Mouse (Mus musculus) adrenal gland (tissue): ENCODE data around the gene Stim2.

ENCODE experiments used
- intact Hi-C: fragments of 180-260 bp; cut with DNase I; formaldehyde crosslinking; loops from one replicate; pipeline ENCODE4 v1.15.1; 2025

Gene Stim2

DNA sequence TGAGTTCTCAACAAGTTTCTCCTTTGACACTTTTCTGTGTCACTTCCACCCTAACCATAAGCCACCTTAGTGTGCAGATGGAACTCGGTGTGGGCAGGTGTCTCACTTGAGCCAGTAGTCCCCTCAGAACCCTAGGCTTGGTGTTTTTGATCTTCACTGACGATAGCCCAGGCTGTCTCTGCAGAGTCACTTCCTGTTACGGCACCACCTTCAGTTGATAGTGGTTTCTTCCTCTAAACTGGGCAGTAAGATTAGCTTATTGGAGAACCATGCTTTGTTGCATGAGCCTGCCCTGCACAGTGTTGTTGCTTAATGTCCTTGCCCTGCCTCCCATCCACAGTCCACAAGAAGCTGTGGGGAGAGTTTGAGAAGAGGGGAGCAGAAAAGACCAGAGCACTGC, 47.2 kb downstream of the Stim2 start:
- intact Hi-C loops = no loop called here

DNA sequence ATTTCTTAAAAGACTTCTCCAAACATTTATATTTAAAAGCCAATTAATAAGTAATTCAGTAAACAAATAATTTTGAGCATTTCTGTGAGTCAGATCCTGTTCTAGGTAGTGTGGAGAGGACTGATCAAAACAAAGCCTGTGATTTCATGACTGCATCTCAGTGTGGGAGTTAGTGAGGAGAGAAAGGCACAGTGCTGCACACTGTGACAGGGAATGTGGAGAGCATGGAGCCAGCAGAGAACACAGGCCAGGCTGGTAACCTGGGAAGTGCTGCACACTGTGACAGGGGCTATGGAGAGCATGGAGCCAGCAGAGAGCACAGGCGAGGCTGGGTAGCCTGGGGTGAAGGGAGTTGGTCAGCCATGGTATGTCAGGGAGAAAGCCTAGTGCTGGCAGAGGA, 48.1 kb downstream of the Stim2 start:
- intact Hi-C loops = no loop called here

DNA sequence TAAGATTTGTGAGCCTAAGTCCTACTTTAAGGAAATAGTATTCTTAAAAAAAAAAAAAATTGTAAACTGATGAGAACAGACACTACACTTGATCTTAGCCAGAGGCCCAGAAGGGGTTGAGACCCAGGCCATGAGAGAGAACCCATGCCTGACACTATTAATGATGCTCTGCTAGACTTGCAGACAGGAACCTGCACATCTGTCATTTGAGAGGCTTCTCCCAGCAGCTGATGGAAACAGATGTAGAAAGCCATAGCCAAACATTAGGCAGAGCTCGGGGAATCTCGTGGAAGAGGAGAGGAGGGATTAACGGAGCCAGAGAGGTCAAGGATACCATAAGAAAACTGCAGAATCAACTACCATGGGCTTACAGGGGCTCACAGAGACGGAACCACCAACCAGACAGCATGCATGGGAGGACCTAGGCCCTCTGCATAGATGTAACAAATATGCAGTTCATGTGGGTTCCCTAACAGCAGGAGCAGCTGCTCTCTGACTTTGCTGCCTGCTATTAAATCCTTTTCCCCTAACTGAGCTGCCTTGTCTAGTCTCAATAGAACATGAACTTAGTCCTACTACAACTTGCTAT, 50.9 kb downstream of the Stim2 start:
- intact Hi-C loops = no loop called here

DNA sequence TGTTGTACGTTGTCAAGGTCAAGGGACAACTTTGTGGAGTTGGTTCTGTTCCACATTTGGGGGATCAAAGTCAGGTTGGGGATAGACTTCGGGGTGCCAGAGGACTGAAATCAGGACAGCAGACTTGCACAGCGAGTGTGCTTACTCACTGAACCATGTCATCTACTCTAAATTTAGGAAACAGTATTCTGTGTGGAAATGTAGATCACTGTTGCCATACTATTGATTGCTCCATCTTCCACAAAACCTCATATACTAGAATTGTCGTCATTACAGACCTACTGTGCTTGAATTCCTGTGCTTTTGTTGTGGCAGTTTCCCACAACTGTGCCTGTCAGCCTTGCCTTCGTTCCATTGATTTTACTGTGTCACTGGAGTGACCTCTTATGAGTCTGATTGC, 51.6 kb downstream of the Stim2 start:
- intact Hi-C loops = no loop called here

DNA sequence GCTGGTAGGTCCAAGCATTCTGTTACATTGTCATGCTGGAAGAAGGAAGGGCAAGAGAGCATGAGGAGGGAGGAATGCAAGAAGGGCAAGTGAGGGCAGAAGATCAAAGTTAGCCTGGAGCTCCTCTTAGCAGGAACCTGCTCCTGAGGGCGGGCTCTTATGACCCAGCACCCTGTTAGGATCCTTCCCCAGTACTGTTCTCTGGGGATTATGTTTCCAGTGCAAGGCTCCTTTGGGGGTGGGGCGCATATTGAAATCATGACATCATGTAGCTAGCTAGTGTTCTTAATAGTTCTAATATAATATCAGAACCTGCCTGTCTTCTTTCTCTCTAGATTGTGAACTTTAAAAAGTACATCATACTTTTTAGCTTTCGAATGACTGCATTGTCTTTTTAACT, 52.8 kb downstream of the Stim2 start:
- intact Hi-C loops = no loop called here

DNA sequence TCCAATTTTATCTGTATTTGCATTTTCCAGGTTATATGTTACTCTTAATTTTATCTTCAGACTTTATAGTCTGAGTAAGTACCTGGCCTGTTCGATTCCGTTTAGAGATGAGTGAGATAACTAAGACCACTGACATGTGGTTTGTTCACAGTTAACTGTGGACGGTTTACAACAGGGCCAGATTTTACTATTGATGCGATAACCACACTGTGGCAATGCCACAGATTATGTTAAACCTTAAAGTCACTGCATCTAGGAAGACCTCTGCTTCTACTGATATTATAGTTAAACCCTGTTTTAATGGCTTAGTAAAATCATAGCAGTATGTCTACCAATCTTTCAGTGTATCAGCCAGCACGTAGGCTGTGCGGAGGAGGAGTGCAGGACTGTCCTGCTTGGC, 53.9 kb downstream of the Stim2 start:
- intact Hi-C loops = no loop called here

DNA sequence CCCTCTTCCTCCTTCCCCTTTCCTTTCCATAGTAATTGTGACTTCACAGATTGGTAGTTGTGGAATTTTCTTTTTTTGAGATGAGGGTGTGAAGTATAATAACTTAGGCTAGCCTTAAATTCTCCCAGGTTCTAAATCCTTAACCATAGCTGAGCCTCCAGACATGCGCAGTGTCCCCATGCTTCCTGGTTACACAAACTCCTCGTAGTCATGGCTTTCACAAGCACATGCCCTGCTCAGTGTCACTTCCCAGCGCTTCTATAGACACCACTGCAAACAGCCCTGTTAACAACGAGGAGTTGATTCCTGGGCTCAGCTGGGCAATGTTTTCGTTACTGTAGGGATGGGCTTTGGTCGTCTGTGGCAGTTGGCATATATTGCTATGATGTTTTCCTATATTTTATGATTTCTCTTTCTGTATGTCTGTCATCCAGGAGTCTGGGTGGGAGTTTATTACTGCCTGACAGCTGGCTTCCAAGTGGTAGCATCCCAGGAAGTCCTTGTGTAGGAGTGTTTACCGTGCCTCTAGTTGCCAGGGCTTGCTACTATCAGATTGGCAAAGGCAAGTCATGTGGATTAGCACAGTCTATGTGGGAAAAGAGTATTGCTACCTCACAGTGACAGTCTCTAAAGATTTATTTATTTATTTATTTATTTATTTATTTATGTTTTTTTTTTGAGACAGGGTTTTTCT, 55.5 kb downstream of the Stim2 start:
- intact Hi-C loops = no loop called here

DNA sequence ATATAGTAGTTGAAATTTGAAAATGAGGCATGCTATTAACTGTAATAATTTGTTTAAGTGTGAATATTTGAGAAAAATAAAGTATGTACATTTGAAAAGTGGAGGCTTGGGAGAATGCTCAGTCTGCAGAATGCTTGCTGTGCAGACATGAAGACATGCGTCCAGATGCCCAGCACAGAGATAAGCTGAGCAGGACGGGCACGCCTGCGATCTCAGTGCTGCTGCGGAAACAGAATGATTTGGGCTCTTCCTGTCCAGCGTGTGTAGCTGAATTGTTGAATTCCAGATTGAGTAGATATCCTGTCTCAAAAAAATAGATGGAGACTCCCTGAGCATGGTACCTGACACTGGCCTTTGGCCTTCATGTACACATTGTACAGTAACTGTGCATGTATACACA, 58.0 kb downstream of the Stim2 start:
- intact Hi-C loops = no loop called here

DNA sequence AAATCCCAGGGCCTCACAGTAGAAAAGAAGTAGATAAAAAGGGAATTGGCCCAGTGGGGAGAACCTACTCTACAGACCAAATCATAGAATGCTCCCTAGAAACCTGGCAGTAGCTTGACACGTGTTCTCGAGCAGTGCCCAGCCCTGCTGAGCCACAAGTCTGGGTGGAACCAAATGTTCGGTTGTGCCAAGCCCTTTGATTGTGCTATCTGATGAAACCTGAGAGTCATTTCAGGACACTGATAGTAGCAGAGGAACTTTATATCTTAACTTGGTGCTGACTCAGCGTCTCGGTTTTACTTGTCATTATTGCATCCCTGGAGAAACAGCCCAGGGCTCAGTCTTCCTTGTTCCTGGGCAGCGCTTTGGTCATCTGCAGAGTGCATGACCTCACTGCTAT, 61.7 kb downstream of the Stim2 start:
- intact Hi-C loops = no loop called here

DNA sequence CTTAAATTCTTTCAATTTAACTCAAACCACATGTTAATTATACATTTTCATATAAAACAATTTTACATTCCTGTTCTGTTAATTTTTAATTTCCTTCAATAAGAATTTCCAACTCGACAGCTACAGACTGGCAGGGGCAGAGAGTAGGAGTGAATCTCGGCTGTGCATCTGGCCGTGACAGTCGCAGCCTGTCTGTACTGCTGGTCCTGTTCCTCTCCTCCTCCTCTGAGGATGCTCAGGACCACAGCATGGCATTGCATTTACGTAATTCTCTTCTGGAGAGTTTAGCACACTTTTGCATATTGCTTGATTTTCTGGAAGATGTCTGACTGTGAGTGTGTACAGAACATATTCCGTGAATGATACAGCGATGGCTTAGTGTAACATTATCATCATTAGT, 63.8 kb downstream of the Stim2 start:
- intact Hi-C loops = no loop called here

DNA sequence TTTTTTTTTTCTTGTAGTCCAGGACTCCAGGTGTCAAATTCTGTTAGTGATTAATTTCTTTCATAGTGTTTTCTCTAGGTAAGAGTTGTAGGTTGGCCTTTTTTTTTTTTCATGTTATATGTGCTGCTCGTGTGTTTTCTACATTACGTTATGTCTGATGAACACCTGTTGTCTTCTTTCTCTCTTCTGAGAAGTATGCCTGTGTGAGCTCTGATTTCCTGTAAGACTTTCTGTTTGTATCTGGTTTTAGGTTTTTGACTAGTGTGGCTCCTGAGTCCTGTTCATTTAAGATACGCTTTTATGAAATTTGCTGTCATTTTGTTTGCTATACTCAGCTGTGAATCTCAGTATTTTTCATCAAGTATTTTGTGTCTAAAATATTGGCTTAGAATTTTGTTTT, 69.3 kb downstream of the Stim2 start:
- intact Hi-C loops = no loop called here

DNA sequence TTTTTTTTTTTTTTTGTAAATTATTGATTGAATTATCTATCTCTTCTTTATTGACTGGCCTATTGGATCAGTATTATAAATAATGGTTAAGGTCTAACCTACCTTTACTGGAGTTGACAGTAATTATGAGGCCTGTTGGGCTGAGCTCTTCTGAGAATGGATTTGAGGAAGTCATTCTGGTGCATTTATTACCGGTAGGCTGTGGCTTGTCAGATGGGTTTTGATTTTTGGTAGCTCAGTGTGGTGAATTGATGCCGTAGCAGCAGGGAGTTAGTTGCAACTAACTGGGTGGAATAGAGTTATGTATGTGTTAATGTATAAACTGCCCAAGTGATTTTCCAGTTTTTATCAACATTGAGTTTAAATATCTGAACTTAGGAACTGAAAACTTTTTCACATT, 72.2 kb downstream of the Stim2 start:
- intact Hi-C loops = no loop called here

DNA sequence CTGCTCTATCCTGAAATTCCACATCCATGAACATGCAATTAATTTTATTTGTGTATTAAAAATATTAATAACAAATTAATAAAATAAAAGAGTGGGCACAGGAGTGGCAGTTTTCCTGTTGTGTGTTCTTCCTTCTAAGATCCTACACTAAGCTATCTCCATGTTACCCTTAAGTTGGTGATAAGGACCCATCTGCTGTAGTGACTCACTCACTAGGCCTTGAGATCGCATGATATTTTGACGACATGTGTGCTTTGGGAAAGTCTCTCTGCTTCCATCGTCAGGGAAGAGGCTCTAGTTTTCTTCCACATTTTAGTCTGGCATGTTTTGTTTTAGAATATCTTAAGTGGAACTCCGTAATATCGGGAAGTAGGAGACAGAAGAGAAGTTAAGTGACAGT, 73.0 kb downstream of the Stim2 start:
- intact Hi-C loops = no loop called here

DNA sequence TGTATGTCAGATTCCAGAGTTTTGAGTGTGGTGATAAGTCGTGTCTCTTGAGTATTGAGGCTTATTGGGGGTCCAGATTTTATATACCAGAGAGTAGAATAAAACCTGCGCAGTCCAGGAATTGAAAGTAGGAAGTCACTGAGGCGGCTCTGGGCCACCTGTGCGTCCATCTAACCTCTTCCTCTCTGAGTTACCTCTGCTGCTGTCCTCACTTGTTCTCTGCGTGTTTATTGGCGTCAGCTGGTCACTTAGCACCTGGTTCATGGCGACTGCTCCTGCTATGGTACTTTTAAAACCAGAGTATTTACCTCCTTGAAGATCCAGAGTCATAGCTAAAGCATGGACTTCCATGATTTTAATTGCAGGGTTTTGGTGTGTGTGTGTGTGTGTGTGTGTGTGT, 73.4 kb downstream of the Stim2 start:
- intact Hi-C loops = no loop called here

DNA sequence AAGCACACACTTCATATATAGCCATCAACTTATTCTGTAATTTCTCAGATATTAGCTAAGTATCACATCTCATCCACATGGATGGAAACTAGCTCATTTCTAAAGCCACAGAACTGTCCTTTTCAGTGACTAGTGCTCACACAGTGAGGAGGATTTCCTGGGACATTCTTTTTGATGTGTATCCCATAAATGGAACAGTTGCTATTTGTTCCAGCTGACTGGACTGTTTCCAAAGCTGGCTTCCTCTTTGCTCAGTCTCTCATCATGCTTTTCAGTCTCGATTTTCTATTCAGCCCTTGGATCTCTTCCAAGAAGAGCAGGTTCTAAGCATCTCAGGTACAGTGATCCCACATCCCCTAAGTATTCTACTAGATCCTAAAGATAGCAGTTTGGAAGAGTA, 75.0 kb downstream of the Stim2 start:
- intact Hi-C loops = no loop called here

DNA sequence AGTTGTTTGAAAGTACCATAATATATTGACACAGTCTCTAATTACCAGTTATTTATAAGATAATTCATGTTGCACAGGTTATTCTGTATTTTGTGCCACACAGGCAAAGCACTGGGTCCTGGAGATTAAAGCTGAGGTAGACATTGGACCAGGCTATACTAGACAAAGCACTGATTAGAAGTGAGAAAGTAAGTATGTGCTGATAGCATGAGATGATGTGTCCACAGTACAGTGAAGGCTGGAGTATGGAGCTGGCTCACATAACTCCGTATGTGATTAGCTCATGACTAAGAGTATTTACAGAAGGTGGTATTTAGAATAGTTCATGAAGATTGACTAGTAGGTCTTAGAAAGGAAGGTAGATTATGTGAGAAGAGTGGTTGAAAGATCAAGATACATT, 81.7 kb downstream of the Stim2 start:
- intact Hi-C loops = no loop called here

DNA sequence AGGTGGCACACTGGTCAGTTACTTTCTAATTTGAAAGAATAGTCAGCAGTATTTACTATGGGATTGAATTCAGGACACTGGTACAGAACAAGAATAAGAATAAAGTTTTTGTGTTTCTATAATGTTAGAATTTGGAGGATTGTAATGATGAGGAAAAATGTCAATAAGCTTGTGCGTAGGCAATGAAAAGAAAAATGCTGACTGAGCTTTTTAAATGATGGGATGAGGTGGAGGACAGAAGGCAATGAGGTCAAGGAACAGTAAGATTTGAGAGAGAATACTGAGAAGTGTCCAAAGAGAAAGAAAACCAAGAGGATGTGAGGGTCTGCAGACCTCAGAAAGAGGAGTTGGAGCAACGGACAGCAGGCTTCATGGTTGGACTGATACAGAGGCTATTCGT, 89.6 kb downstream of the Stim2 start:
- intact Hi-C loops = loop anchor here (2.0 kb wide), 1 partner anchor 59 kb away; no protein-coding TSS in a partner anchor

DNA sequence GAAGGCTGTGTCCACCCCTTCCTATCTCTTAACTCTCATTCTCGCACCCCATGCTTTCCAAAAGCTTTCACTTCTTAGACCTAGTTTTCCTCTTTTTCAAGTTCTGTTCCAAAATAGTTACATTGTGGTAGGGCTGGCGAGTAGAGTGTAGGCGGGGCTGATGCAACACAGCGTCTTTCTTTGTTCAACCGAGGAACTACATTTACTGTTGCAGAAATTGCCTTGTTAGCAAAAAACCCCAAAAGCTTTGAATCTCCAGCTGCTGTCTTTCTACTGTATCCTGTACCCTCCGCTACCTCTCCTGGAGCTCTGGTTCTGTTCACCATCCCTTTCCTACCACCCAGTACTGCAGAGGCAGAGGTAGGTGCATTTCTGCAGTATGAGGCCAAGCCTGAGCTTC, 99.9 kb downstream of the Stim2 start:
- intact Hi-C loops = no loop called here

DNA sequence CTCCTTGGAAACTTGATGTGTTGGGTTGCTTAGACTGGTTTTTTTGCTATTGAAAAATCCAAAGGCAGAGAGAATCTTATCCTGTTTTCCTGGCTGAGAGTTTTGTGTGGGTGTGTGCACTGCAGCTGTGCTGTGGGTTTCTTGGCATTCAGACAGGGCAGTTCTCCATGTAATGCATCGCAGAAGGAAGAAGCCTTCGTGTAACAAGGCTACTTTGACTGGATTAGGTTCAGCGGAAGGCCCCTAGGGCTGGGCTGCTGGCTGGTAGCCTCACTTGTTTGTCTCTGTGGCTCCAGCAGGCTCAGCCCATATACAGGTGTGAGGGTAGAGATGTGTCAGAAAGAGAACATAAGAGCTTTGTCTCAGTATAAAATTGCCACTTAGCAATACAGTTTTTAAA, 102.6 kb downstream of the Stim2 start:
- intact Hi-C loops = no loop called here

DNA sequence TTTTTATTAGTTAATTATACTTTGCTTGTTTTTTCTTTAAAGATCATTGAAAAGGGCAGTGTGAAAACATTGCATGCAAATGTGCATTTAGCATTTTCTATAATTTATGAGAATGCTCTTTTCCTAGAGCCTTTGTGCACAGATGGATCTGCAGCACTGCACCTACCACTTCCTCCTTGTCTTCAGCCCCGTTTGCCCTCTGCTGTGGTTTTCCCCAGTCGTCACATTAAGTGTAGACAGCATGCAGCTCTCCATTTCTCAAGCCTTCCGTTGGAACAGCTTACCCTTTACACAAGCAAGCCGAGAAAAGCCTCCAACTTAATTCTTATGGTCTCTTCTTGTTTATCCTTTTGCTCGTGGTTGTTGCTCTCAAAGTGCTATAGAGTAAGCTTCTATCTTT, 103.0 kb downstream of the Stim2 start:
- intact Hi-C loops = no loop called here

DNA sequence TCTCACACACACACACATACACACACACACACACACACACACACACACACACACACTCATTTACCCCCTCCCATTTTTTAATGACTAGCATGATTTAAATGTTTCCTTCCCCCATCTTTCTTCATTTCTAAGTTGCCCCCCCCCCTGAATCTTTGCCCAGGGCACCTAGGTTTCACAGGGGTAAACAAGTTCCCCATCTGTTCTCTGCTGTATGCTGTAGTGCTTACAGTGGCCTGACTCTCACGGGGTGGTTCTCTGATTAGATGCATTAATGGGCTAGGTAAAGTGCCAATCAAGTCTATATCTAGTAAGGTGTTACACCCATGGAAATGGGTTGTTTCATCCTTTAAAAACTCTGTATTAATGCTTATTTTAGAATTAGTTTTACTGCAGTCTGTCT, 103.7 kb downstream of the Stim2 start:
- intact Hi-C loops = no loop called here

DNA sequence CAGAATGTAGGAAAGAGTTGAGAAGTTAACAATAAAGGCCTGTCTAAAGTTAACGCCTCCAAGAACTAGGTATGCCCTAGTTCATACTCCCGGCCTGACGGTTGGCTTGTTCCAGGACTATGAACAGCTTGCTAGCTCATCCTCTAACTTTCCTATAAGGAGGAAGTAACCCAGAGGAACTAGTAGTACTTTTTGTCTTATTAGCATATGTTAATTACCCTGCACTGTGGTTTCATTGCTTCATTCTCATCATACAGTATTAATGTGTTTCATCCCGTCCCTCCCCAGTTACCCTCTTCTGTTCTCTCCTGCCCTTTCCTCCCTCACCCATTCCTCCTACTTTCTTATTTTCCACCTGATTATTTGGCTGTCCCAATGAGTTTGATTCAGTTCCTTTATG, 108.4 kb downstream of the Stim2 start:
- intact Hi-C loops = loop anchor here (5.0 kb wide), 1 partner anchor 109 kb away; the partner anchor contains the start of gene Stim2

DNA sequence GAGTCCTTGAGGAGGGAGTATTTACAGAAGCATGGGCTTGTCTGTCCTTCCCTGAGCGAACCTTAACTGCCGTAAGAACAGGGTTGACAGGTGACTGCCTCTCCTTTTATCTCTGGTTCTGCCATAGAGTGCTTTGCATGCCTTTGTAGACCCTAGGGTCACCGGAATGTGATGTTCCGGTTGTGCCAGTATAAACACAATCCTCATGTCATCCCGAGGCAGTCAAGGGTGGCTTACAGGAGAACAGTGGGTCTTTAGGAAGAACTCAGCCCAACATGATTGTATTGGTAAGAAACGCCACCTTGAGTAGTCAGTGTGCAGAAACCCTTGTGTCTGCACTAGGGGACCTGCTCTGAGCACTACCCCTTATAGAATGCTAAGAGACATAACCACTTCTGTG, 108.8 kb downstream of the Stim2 start:
- intact Hi-C loops = loop anchor here (5.0 kb wide), 1 partner anchor 110 kb away; the partner anchor contains the start of gene Stim2
